Mouse (Mus musculus): ENCODE measurements around the gene Pygm. TPM values are rescaled to one million over a fixed set of nuclear protein-coding genes. Genes with fewer than 3 reads are reported as not detected.
A peak's percentile ranks its signal among the peaks of the same experiment; 100 is the strongest.

Pygm gene
- polyA plus RNA-seq, 1 experiment from 2014 or later, result 8.0 TPM

DNA sequence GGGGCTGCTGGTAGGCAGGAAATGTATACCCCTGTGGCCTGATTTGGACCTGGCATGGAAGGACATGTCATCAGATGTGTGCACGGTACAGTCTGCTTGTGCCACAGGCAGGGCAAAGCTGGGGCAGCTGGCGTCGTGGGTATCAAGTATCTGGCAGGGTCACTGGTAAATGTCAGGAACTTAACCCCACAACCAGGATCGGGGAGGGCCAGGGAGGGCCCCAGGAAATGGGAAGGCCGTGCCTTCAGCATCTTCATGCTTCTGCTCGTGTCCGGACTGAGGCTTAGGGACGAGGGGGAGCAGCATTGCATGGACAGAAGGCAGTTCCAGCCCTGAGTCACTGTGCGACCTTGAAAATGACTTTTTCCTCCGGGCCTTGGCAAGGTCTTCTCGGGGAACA is 755 bp downstream of the Pygm start:
- H3K9ac ChIP-seq (ENCODE audit: low read length), result peak overlapping the region; percentile 14; the same call in 1 of the 2 replicates
- no peak for TF ChIP-seq CTCF (IDR thresholded peaks at IDR 0.05; ENCODE audit: low read depth)
- TF ChIP-seq EP300 (optimal IDR thresholded peaks at IDR 0.05), result no peak
- DNase-seq (ENCODE audit: low spot score) (peak; percentile 14), ATAC-seq (ENCODE audit: low FRiP score, low TSS enrichment) (no peak)
- H3K27me3 ChIP-seq (ENCODE audit: control insufficient read depth, insufficient read depth, low read length), result no peaks in the 10 kb centered on the region
- H3K9me3 ChIP-seq (ENCODE audit: control insufficient read depth, low read length), result no peaks in the 10 kb centered on the region
- no peak overlapping the region; the same call in 1 of the 2 replicates for H3K27ac ChIP-seq (replicated peaks)
- no peaks in the 10 kb centered on the region; the same call in 1 of the 2 replicates for H3K4me1 ChIP-seq (replicated peaks; ENCODE audit: control insufficient read depth, insufficient read depth)
- no peaks in the 10 kb centered on the region for H3K36me3 ChIP-seq (ENCODE audit: control insufficient read depth, insufficient read depth, low read length)
- H3K4me3 ChIP-seq (ENCODE audit: low read depth, low read length), result peak overlapping the region; percentile 10
- 61% methylated on average over 11 of the region's 11 CpGs for WGBS
- peak overlapping the region; percentile 44 for H3K4me2 ChIP-seq (replicated peaks; ENCODE audit: low read depth)

DNA sequence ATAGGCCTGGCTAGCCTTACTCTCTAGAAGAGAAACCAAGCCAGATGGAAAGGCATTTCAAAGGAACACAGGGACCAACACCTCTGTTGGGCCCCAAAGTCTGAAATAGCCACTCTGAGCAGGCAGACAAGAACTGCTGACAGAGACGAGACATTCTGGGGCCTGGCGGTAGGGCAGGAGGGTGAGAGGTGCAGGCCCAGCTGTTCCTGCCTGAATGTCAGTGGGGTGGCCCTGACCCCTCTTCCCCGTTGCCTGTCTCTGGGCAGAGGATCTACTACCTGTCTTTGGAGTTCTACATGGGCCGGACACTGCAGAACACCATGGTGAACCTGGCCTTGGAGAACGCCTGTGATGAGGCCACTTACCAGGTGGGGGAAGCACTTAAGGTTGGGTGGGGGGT is 1.2 kb downstream of the Pygm start:
- Histone ChIP-seq H3K9ac (ENCODE audit: low read length) (no peak overlapping the region), H3K36me3 (ENCODE audit: control insufficient read depth, insufficient read depth, low read length) (no peaks in the 10 kb centered on the region), H3K4me1 (replicated peaks; ENCODE audit: control insufficient read depth, insufficient read depth) (no peaks in the 10 kb centered on the region; the same call in 1 of the 2 replicates), H3K27ac (replicated peaks) (no peak overlapping the region; the same call in 1 of the 2 replicates), H3K4me2 (replicated peaks; ENCODE audit: low read depth) (peak overlapping the region; percentile 44), H3K9me3 (ENCODE audit: control insufficient read depth, low read length) (no peaks in the 10 kb centered on the region), H3K4me3 (ENCODE audit: low read depth, low read length) (no peak overlapping the region; the same call in 1 of the 2 replicates), H3K27me3 (ENCODE audit: control insufficient read depth, insufficient read depth, low read length) (no peaks in the 10 kb centered on the region)
- no peak for DNase-seq (ENCODE audit: low spot score)
- WGBS, result 80% methylated on average over 5 of the region's 5 CpGs
- ATAC-seq (ENCODE audit: low FRiP score, low TSS enrichment), result no peak
- TF ChIP-seq CTCF (IDR thresholded peaks at IDR 0.05; ENCODE audit: low read depth), result no peak
- no peak for TF ChIP-seq EP300 (optimal IDR thresholded peaks at IDR 0.05)

DNA sequence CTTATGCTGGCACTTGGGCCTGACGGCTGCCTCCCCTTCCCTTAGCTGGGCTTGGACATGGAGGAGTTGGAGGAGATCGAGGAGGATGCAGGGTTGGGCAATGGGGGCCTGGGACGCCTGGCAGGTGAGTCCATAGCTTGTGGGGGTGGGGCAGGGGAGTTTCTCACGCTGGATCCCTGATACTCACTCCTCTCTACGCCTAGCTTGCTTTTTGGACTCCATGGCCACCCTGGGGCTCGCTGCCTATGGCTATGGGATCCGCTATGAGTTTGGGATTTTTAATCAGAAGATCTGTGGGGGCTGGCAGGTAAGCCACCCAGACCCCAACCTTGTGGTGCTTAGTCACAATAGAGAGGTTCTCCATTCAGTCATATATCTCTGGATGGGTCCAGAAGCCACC is 1.6 kb downstream of the Pygm start:
- H3K27ac ChIP-seq (replicated peaks), result no peak overlapping the region
- H3K27me3 ChIP-seq (ENCODE audit: control insufficient read depth, insufficient read depth, low read length), result no peaks in the 10 kb centered on the region
- no peak overlapping the region for H3K4me3 ChIP-seq (ENCODE audit: low read depth, low read length)
- no peak overlapping the region for H3K4me2 ChIP-seq (replicated peaks; ENCODE audit: low read depth)
- no peaks in the 10 kb centered on the region for H3K36me3 ChIP-seq (ENCODE audit: control insufficient read depth, insufficient read depth, low read length)
- no peaks in the 10 kb centered on the region; the same call in 1 of the 2 replicates for H3K4me1 ChIP-seq (replicated peaks; ENCODE audit: control insufficient read depth, insufficient read depth)
- TF ChIP-seq CTCF (IDR thresholded peaks at IDR 0.05; ENCODE audit: low read depth) (no peak), EP300 (optimal IDR thresholded peaks at IDR 0.05) (no peak)
- H3K9me3 ChIP-seq (ENCODE audit: control insufficient read depth, low read length), result no peaks in the 10 kb centered on the region
- H3K9ac ChIP-seq (ENCODE audit: low read length), result no peak overlapping the region
- ATAC-seq (ENCODE audit: low FRiP score, low TSS enrichment) (no peak), DNase-seq (ENCODE audit: low spot score) (peak; percentile 13)
- WGBS, result 85% methylated on average over 7 of the region's 7 CpGs

DNA sequence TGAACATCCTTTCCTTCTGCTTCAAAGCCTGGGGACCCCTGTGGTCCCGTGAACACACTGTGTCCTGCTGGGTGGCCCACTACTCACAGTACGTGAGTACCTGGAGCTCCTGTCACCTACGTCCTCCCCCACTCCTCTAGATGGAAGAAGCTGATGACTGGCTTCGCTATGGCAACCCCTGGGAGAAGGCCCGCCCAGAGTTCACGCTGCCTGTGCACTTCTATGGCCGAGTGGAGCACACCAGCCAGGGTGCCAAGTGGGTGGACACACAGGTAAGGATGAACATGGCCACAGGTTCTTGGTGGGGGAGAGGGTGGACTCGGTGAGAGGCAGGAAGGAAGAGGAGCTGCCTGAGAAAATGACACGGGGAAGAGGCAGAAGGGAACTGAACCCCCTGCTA is 2.0 kb downstream of the Pygm start:
- H3K27me3 ChIP-seq (ENCODE audit: control insufficient read depth, insufficient read depth, low read length), result no peaks in the 10 kb centered on the region
- H3K27ac ChIP-seq (replicated peaks), result no peak overlapping the region
- ATAC-seq (ENCODE audit: low FRiP score, low TSS enrichment) (no peak), DNase-seq (ENCODE audit: low spot score) (no peak)
- 76% methylated on average over 9 of the region's 9 CpGs for WGBS
- no peak overlapping the region for H3K4me2 ChIP-seq (replicated peaks; ENCODE audit: low read depth)
- H3K9me3 ChIP-seq (ENCODE audit: control insufficient read depth, low read length), result no peaks in the 10 kb centered on the region
- no peak overlapping the region for H3K4me3 ChIP-seq (ENCODE audit: low read depth, low read length)
- no peak overlapping the region for H3K9ac ChIP-seq (ENCODE audit: low read length)
- H3K4me1 ChIP-seq (replicated peaks; ENCODE audit: control insufficient read depth, insufficient read depth), result no peaks in the 10 kb centered on the region; the same call in 1 of the 2 replicates
- TF ChIP-seq CTCF (IDR thresholded peaks at IDR 0.05; ENCODE audit: low read depth) (no peak), EP300 (optimal IDR thresholded peaks at IDR 0.05) (no peak)
- no peaks in the 10 kb centered on the region for H3K36me3 ChIP-seq (ENCODE audit: control insufficient read depth, insufficient read depth, low read length)

DNA sequence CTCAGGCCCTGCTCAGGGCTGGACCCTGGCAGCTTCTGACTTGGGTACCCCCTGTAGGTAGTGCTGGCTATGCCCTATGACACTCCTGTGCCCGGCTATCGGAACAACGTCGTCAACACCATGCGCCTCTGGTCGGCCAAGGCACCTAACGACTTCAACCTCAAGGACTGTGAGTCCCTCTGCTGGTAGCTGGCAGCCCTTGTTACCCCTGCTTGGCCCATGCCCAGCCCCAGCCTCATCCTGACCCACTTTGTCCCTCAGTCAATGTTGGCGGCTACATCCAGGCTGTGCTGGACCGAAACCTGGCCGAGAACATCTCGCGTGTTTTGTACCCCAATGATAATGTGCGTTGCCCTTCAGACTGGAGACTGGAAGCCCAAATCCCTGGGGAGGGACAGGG is 3.8 kb downstream of the Pygm start:
- Histone ChIP-seq H3K36me3 (ENCODE audit: control insufficient read depth, insufficient read depth, low read length) (no peaks in the 10 kb centered on the region), H3K27ac (replicated peaks) (no peak overlapping the region), H3K4me2 (replicated peaks; ENCODE audit: low read depth) (no peak overlapping the region), H3K9me3 (ENCODE audit: control insufficient read depth, low read length) (no peaks in the 10 kb centered on the region), H3K4me1 (replicated peaks; ENCODE audit: control insufficient read depth, insufficient read depth) (no peaks in the 10 kb centered on the region; the same call in 1 of the 2 replicates), H3K4me3 (ENCODE audit: low read depth, low read length) (no peak overlapping the region), H3K27me3 (ENCODE audit: control insufficient read depth, insufficient read depth, low read length) (no peaks in the 10 kb centered on the region), H3K9ac (ENCODE audit: low read length) (no peak overlapping the region)
- ATAC-seq (ENCODE audit: low FRiP score, low TSS enrichment) (no peak), DNase-seq (ENCODE audit: low spot score) (no peak)
- TF ChIP-seq EP300 (optimal IDR thresholded peaks at IDR 0.05), result no peak
- peak; percentile 27; the same call in 1 of the 2 replicates for TF ChIP-seq CTCF (IDR thresholded peaks at IDR 0.05; ENCODE audit: low read depth)
- 77% methylated on average over 13 of the region's 13 CpGs for WGBS

DNA sequence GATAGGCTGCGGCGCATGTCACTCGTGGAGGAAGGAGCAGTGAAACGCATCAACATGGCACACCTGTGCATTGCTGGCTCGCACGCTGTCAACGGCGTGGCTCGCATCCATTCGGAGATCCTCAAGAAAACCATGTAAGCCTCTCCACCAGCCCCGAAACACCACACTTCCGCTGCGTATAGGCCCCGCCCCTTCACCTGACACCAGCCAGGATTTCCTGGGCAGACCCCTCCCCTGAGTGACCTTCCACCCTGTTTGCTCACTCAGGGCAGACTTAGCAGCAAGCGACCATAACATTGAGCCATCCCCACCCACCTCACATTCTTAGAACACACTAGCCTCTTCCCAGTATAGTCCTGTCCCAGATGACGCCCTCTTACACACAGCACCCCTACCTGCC is 5.6 kb downstream of the Pygm start:
- Histone ChIP-seq H3K4me2 (replicated peaks; ENCODE audit: low read depth) (peak overlapping the region; percentile 42), H3K9ac (ENCODE audit: low read length) (no peak overlapping the region), H3K36me3 (ENCODE audit: control insufficient read depth, insufficient read depth, low read length) (no peaks in the 10 kb centered on the region), H3K4me3 (ENCODE audit: low read depth, low read length) (0 out of 2 replicates have a peak overlapping the region, but pooled peaks have one; percentile 8), H3K9me3 (ENCODE audit: control insufficient read depth, low read length) (no peaks in the 10 kb centered on the region), H3K27ac (replicated peaks) (no peak overlapping the region), H3K27me3 (ENCODE audit: control insufficient read depth, insufficient read depth, low read length) (no peaks in the 10 kb centered on the region), H3K4me1 (replicated peaks; ENCODE audit: control insufficient read depth, insufficient read depth) (no peaks in the 10 kb centered on the region)
- TF ChIP-seq EP300 (optimal IDR thresholded peaks at IDR 0.05), result no peak
- no peak for TF ChIP-seq CTCF (IDR thresholded peaks at IDR 0.05; ENCODE audit: low read depth)
- ATAC-seq (ENCODE audit: low FRiP score, low TSS enrichment) (peak; percentile 40), DNase-seq (ENCODE audit: low spot score) (no peak)
- WGBS, result 20% methylated on average over 16 of the region's 16 CpGs

Data from stomach, postnatal 0 days (tissue).